Mouse (Mus musculus) liver (tissue): ENCODE results near the gene Plekha4.
A peak's percentile ranks its signal among the peaks of the same experiment; 100 is the strongest.

Source experiments
- DNase-seq: peaks from one replicate; pipeline ENCODE4 v3.0.0-alpha.2; 2020; ENCODE audit warnings: mixed read lengths

The Plekha4 gene

DNA sequence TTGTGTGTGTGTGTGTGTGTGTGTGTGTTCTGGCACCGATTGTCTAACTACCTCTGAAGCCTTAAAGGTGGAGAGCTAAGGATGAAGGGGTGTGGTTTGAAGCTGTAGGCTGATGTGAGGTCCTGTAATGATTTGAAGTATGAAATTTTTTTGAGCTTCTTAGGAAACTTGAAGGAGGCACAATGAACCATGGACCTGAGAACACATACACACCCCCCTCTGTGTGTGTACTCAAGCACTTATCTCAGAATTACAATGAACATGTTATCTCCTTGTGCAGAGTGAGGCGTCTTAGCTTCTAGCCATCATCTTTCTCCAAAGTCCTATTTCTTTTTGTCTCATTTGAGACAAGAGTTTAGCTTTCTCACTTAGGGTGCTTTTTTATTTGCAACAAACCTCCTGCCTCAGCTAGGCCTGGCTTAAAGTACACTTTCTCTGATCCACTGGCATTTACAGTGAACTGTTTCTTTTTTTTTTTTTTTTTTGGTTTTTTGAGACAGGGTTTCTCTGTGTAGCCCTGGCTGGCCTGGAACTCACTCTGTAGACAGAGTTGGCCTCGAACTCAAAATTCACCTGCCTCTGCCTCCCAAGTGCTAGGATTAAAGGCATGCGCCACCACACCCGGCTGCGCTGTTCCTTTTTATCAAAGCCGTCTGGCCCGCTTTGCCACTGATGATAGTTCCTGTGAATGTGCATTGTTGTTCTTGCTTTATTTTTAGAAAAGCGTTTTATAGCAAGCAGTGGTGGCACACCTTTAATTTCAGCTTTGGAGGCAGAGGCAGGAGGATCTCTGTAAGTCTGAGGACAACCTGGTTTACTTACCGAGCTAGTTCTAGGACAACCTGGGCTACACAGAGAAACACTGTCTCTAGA lies 42.7 kb downstream of the Plekha4 start:
- DNase-seq, result peak; percentile 52

DNA sequence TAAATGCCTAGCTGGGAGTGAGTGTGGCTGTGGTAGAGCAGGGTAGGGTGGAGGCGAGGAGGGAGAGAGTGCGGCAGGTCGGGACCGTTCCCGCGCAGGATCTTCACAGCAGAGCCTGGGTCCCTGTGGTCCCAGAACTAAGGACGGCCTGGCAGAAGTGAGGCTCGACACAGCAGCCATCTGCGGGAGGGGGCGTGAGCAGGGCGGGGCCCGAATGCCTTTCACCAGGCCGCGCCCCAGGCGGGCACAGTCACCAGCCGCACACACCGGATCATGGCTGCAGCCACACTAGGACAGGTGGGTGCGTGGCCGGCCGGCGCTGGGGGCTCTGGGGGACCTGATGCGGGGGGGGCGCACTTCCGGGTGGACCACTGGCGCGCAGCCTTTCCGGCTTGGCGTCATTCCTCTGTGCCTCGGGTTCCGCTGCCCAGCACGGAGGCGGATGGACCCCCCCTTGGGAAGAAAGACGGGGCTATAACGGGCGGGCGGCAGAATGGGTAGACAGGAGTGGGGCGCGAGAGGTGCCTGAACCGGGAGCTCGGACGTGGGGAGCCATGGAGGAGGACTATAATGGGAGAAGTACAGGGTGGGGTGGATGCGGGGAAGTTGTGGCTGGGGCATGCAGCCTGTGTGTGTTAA lies 44.1 kb downstream of the Plekha4 start, which contains the start of gene Bcat2:
Bcat2 (plus strand) TSS at position 51 of the 639 bp plus-strand sequence.
- peak; percentile 88 for DNase-seq

DNA sequence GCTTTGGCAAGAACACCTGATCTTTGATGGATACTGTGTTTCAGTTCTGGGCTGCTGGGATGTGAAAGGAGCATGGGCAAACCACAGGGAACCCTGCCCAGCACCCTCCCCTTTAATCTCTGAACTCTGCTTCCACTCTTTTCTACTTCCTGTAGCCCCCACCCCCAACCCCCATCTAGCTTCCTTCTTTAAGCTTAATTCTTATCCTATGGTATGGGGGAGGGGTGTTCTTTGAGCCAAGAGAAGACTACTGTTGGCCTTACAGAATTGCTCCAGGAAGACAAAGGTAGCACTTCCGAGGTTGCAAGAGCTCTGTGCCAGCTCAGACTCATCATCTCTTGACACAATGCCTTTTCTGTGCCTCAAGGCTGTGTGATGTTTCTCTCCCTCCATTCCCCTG lies 45.8 kb downstream of the Plekha4 start:
- DNase-seq, result no peak

DNA sequence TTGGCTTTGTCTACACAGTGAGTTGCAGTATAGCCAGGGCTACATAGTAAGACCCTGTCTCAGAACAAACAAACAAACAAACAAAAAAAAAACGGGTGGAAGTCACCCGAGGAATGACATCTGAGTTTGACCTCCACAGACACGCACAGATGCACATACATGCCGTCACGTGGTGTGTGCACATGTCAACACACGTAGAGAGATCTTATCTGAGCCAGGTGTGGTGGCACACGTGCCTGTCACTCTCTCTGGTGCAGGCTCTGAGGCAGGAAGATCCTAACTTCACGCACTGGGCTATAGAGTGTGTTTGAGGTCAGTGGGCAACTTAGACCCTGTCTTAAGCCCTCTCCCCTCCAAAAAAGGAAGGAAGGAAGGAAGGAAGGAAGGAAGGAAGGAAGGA lies 47.8 kb downstream of the Plekha4 start:
- DNase-seq, result no peak

DNA sequence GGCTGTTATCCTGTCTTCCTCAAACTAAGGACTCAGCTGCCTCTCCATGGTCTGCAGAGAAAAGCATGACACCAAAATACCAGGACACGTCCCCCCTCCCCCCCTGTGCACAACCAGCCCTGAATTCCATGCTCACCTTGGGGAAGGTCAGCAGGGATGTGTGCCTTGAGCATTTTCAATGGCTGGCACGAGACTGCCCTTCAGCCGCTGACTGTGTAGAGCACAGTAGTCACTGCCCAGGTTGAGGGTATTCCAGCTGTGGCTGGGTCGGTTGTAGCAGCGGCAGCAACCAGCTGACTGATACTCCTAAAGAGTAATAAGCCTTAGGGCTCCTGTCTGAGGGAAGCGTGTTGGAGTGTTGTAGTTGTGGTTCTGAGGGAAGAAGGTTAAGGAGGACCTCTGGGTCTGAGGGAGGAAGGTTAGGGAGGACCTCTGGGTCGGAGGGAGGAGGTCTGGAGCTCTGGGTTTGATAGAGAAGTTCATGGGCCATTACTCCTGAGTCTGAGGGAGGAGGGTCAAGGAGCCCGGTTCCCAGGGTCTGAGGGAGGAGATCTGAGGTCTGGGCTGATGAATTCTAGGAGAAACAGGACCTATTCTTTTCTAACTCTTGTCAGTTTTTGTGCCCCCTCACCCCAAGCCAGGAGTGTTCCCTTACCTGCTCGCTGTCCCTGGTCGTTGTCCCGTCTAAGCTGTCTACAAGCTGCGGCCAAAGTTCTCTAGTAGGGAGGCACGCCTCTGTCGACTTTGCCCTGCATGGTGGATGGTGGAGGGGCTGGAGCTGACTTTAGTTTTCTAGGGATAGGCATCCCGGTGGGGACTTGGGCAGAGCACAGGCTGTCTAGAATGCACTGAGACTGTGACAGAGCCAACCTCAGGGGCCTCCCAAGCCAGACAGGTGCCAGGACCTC lies 48.6 kb downstream of the Plekha4 start:
- DNase-seq, result peak; percentile 50

DNA sequence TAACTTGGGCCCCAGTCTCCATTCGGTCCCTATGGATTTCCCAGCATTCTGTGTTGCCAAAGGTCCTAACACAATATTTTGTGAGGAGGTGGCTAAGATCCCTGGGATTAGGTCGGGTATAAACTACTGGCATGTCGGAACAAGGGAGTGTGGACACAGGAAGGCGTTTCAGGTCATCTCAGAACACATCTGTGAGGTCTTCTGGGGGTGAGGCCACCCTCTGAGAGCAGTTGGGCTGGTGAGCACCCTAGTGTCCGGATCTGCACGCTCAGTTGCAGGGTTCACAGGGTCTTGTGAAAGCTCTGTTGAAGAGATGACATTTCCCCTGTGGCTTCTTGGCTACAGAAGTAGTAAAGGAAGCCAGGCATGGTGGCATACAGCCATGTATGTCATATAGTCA lies 59.8 kb downstream of the Plekha4 start:
- DNase-seq, result no peak

DNA sequence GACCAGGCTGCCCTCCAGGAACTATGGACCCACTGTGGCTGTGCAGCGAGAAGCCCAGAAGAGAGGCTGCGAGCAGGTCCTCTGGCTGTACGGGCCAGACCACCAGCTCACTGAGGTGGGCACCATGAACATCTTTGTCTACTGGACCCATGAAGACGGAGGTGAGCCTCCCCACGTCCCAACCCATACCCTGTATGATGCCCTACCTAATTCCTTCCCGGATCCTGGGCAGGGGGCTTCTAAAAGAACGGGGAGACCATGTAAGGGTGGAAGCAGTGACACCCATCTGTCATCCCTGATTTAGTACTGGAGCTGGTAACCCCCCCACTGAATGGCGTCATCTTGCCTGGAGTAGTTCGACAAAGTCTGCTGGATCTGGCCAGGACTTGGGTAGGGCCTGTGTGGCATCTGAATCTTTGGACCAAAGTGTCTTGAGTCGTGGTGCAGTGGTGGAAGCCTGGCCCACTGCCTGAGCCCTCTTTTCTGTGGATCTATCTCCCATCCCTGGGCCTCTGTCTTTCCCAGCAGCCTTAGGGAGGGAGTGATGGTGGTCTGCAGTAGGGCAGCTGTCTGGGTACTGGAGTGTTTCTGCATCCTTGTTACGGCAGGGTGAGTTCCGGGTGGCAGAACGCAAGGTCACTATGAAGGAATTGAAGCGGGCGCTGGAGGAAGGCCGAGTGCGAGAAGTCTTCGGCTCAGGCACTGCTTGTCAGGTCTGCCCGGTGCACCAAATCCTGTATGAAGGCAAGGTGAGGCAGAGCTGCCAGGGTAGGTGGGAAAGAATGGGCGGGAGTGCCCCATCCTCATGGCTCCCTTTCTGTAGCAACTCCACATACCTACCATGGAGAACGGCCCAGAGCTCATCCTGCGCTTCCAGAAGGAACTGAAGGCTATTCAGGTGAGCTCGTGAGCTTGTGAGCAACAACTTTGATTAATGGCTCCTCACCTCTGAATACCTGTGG lies 61.8 kb downstream of the Plekha4 start:
- DNase-seq, result no peak

DNA sequence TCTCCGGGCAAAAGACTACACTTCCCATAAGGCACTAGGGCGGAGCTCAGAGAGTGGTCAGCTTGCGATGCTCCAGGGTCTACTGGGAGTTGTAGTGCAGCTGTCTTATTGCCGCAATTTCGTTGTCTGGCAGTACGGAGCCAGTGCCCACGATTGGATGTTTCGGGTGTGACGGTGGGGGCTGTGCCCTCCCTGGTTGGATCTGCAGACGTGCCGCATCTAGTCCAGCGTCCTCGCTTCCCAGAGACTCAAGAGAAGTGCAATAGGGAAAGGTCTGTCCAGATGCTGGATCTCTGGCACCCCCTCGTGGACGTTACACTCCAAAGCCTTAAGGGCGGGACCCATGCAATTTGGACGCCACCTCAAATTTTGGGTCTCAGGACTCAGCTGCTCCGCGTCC lies 63.0 kb downstream of the Plekha4 start:
- DNase-seq, result peak; percentile 86

DNA sequence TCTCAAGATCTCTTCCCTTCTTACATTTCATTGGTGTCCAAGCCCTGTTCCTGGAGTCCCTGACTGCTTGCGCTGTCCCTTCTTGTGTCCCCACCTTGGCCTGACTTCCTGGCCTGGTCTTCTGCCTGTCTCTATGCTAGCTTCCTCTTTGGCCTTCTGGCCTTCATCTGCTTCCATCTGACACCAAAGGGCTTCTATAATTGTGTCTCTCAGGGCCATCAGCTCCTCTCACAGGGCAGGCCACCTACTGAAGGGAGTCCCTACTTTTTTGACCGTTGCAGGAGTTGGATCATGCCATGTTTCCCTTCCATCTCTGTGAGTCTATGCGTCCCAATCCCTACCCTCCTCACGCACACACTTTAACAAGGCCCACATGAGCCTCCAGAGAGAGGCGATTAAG lies 63.8 kb downstream of the Plekha4 start:
- no peak for DNase-seq

DNA sequence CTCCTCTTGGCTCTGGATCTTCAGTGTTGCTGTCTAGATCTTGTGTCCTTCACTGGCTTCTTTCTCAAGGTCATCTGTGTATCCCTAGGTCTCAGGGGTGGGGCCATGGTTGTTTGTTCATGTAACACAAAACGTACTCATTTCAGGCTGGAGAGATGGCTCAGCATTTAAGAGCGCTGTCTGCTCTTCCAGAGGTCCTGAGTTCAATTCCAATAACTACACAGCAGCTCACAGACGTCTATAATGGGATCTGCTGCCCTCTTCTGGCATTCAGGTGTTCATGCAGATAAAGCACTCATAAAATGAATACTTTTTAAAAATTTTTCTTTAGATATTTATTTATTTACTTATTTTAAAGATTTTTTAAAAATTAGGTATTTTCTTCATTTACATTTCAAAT lies 64.7 kb downstream of the Plekha4 start:
- no peak for DNase-seq

DNA sequence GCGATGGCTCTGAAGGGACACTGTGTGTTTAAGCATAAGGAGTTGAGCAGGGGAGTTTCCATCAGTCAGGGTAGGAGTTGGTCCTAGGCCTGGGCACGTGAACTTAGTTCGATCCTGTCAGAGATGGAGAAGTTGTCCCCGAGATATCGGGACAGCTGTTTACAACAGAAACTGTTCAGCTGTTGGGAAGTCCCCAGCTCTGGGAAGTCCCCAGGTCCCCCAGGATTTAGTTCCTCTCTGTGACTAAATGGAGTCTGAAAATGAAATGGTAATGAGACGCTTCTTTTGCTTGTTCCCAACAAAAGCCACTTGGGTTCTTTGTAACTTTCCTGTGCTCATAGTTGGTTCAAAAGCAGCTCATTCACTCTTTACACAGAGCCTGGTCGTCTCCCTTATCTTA lies 65.8 kb downstream of the Plekha4 start:
- no peak for DNase-seq

DNA sequence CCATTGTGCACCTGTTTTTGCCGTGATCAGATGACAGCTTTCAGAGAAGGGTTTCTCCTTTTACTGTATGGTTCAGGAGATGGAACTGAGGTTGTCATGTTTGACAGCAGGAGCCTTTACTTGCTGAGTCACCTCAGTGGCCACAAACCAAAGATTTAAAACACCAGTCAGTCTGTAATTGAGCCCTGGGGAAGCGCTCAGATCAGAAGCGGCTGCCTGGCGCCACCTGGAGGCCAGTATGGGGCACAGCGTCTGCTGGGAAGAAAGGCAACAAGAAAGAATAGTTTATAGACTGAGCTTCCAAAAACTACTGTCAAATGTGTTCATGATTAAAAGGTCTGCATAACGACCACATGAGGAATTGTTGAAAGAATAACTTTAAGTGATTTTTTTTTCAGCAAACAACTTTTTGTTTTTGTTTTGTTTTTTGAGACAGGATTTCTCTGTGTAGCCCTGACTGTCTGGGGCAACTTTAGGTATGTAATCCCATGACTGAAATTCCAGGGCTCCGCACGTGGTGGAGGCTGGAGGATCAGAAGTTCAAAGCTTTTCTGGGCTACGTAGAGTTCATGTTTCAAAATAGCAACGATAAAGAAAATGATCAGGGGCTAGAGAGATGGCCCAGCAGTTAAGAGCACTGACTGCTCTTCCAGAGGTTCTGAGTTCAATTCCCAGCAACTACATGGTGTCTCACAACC lies 67.1 kb downstream of the Plekha4 start:
- peak; percentile 72 for DNase-seq

DNA sequence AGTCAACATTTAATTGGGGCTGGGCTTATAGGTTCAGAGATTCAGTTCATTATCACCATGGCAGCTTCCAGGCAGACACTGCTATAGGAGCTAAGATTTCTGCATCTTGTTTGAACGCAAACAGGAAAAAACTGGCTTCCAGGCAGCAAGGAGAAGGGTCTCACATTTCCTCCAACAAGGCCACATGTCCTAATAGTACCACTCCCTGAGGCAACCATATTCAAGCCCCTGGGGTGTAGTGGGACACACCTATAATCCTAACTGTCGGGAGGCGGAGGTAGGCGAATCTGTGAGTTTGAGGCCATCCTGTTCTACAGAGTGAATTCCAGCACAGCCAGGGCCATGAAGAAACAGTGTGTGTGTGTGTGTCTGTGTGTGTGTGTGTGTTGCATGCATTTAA lies 69.0 kb downstream of the Plekha4 start:
- no peak for DNase-seq

DNA sequence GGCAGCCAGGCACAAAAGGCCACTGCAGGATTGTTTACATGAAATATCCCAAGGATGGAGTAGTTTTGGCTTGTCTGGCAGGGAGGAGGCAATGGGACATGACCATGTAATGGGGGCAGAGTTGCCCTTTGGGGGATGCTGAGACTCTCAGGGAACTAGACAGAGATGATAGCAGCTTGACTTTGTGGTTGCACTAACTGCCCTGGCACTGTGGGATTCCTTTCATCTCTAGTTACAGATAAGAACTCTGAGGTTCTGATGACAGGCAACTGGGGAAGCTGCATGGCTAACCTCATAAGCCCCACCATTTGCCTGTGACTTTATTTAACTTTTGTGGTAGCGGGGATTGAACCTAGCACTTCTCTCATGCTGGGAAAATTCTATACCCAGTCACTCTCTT lies 70.0 kb downstream of the Plekha4 start:
- DNase-seq, result no peak

DNA sequence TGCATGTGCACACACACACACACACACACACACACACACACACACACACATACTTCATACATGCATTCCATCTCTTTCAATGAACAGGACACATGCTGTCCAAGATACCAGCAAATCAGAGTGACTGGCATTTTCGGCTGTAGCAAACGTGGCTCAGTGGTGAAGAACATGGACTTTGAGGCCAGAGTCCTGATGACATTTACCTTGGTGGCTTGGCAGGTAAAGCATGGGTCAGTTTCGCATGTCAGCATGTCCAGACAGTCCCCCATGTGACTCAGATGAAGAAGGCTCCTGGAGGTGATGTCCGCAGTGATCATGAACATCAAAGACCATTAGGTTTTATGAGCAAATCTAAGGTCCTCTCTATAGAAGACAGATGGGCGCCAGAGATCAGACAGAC lies 70.9 kb downstream of the Plekha4 start:
- no peak for DNase-seq

DNA sequence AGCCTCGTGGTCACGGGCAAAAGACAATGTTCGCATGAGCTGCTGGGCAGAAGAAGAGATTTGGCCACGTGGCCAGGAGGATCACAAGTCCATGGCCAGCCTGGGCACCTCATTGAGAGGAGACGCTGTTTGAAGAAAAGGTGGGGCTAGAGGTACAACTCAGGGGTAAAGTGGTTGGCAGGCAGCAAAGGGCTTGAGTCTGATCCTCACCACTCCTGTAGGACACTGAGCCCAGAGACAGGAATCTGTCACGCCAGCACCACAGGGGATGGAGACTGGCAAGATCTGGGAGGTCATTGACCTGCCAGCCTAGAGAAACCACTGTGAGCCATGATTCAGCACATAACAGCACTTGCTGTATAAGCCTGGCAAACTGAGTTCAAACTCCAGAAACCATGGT lies 71.4 kb downstream of the Plekha4 start:
- DNase-seq, result no peak

DNA sequence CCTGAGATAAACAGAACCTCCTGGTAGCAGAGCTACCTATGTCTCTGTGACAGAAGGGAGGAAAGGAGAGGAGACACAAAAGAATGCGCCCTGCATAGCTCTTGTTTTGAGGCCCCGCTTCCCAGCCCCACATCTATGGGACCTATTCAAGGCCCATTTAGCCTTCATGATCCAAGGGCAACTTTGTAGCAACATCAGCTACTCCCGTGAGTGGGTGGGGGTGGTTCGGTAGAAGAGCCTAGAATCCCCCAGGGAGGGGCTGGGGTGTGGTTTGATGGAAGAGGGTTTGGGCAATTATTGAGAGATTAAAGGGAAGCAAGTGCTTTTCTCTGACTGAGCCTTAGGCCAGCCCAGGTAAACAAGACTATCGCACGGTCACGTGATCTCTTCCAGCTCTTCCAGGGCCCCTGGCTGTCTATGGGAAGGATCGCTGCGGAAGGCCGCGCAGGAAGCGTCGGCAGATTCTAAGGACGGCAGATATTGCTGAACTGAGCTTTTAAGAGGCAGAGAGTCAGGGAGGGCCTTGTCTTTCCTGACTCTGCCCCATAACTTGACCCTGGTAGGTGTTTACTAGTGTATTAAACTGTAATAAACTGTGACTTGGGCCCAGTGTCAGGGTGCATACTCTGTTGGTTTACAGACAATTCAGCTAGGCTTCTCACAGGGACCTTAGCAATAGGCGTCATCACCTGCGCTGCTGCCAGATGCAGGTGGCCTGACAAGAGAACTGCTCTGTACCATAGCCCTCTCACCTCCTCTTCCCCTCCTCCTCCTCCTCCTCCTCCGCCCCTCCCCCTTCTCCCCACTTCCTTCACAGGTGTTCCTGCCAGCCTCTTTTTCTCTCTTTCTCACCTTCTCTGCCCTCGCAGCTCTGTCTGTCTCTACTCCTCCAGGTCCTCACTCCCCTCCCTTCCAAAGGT lies 73.1 kb downstream of the Plekha4 start:
- no peak for DNase-seq
